Mouse (Mus musculus) liver, adult 2 months (tissue): ENCODE measurements around the gene Reep3. TPM values are rescaled to one million over a fixed set of nuclear protein-coding genes. Genes with fewer than 3 reads are reported as not detected.
A peak's percentile ranks its signal among the peaks of the same experiment; 100 is the strongest.

Experiments
- DNase-seq: peaks from one replicate; pipeline ENCODE4 v3.0.0-alpha.2; 2011; ENCODE audit warnings: low read depth, low spot score; ENCODE audit errors: extremely low read depth
- H3K27ac ChIP-seq: fragments of 200-500 bp; replicated peaks from 2 replicates; pipeline ENCODE4 v1.5.1; 2012; ENCODE audit warnings: low read depth, mild to moderate bottlenecking, control low read depth, inconsistent platforms, low read length; ENCODE audit not compliant: insufficient read depth
- H3K27me3 ChIP-seq: fragments of 200-500 bp; 2 replicates; pipeline ENCODE4 v1.6.1; 2012; ENCODE audit warnings: mild to moderate bottlenecking, moderate library complexity, low read length, inconsistent platforms; ENCODE audit not compliant: control insufficient read depth, insufficient read depth
- H3K36me3 ChIP-seq: fragments of 200-500 bp; 2 replicates; pipeline ENCODE4 v1.6.1; 2012; ENCODE audit warnings: low read length, inconsistent platforms; ENCODE audit not compliant: control insufficient read depth, insufficient read depth
- H3K4me1 ChIP-seq: fragments of 200-500 bp; 2 replicates; pipeline ENCODE4 v1.6.1; 2011; ENCODE audit warnings: low read length; ENCODE audit not compliant: control insufficient read depth, insufficient read depth
- H3K4me3 ChIP-seq: fragments of 200-500 bp; 2 replicates; pipeline ENCODE4 v1.5.1; 2011; ENCODE audit warnings: low read depth, mild to moderate bottlenecking, control low read depth, low read length, moderate library complexity; ENCODE audit not compliant: insufficient read depth
- H3K79me2 ChIP-seq: fragments of 200-500 bp; 2 replicates; pipeline ENCODE4 v1.6.1; 2012; ENCODE audit warnings: inconsistent platforms, mild to moderate bottlenecking, low read length, moderate library complexity; ENCODE audit not compliant: control insufficient read depth, insufficient read depth
- H3K9ac ChIP-seq: fragments of 200-500 bp; 2 replicates; pipeline ENCODE4 v1.6.1; 2012; ENCODE audit warnings: low read depth, mild to moderate bottlenecking, control low read depth, inconsistent platforms, low read length
- CTCF ChIP-seq: fragments of 200-500 bp; IDR thresholded peaks from 2 replicates; pipeline ENCODE4 v1.5.1; 2011; ENCODE audit warnings: low read depth, low read length, control low read depth
- POLR2A ChIP-seq: fragments of 200-500 bp; IDR thresholded peaks from 2 replicates; pipeline ENCODE4 v1.6.1; 2011; ENCODE audit warnings: low read length, control low read depth; ENCODE audit not compliant: insufficient read depth; ENCODE audit errors: extremely low read depth
- WGBS: fragments of 180-500 bp; shearing (Covaris S2); methylation state at CpG from one replicate; pipeline ENCODE4 v1.1.7; 2018; 5-methylcytosine and 5-hydroxymethylcytosine counted together
- polyA plus RNA-seq: library from polyadenylated mRNA; depleted of rRNA; stranded (reverse); fragments of >200 nt; gene quantifications from 2 replicates; pipeline ENCODE4 v1.2.3, GENCODE M21; 2012
- total RNA-seq: library from RNA; depleted of rRNA; stranded (reverse); fragments of >200 nt; gene quantifications from 2 replicates; pipeline ENCODE4 v1.2.3, GENCODE M21; 2014

The Reep3 gene
- total and polyA plus RNA-seq, 2 experiments, result 21.6 to 36.1 TPM

GRCm38 (mm10) chr10:67057696-67058095 is 39.0 kb downstream of the Reep3 start:
- Histone ChIP-seq H3K79me2 (peaks cover 17% of the 10 kb centered on the region; the same call in 1 of the 2 replicates), H3K27ac (peak overlapping the region; percentile 68), H3K36me3 (no peaks in the 10 kb centered on the region; the same call in 1 of the 2 replicates), H3K4me3 (no peak overlapping the region), H3K9ac (no peak overlapping the region), H3K27me3 (no peaks in the 10 kb centered on the region), H3K4me1 (peaks cover 37% of the 10 kb centered on the region)
- 35% methylated on average over 6 of the region's 6 CpGs for WGBS
- TF ChIP-seq CTCF (no peak), POLR2A (no peak)
- DNase-seq, result peak; percentile 91

- H3K27me3 ChIP-seq, result no peaks in the 10 kb centered on the region
- H3K4me3 ChIP-seq, result no peak overlapping the region
- DNase-seq, result no peak
- H3K36me3 ChIP-seq, result no peaks in the 10 kb centered on the region
- peaks cover 37% of the 10 kb centered on the region for H3K4me1 ChIP-seq
- H3K79me2 ChIP-seq, result peaks cover 17% of the 10 kb centered on the region; the same call in 1 of the 2 replicates
- H3K9ac ChIP-seq, result no peak overlapping the region
- H3K27ac ChIP-seq, result no peak overlapping the region; the same call in 1 of the 2 replicates
- no peak for TF ChIP-seq POLR2A
- no peak for TF ChIP-seq CTCF
These were observed 39.5 kb downstream of the Reep3 start for GRCm38 (mm10) chr10:67057208-67057607.

GRCm38 (mm10) chr10:67055867-67056856 is 40.6 kb downstream of the Reep3 start:
- Histone ChIP-seq H3K4me1 (peaks cover 37% of the 10 kb centered on the region), H3K79me2 (peaks cover 14% of the 10 kb centered on the region; the same call in 1 of the 2 replicates), H3K36me3 (no peaks in the 10 kb centered on the region), H3K9ac (peak overlapping the region; percentile 47), H3K27ac (peak overlapping the region; percentile 94), H3K27me3 (no peaks in the 10 kb centered on the region), H3K4me3 (0 out of 2 replicates have a peak overlapping the region, but pooled peaks have one; percentile 22)
- WGBS, result 19% methylated on average over 17 of the region's 17 CpGs
- no peak for TF ChIP-seq CTCF
- TF ChIP-seq POLR2A, result no peak
- peak; percentile 84 for DNase-seq

GRCm38 (mm10) chr10:67053475-67053874 is 43.3 kb downstream of the Reep3 start:
- H3K27ac ChIP-seq, result peak overlapping the region; percentile 17; the same call in 1 of the 2 replicates
- H3K27me3 ChIP-seq, result no peaks in the 10 kb centered on the region
- no peak overlapping the region for H3K9ac ChIP-seq
- peaks cover 39% of the 10 kb centered on the region for H3K4me1 ChIP-seq
- DNase-seq, result no peak
- no peak for TF ChIP-seq CTCF
- TF ChIP-seq POLR2A, result no peak
- no peak overlapping the region for H3K4me3 ChIP-seq
- H3K36me3 ChIP-seq, result no peaks in the 10 kb centered on the region
- H3K79me2 ChIP-seq, result peaks cover 16% of the 10 kb centered on the region; the same call in 1 of the 2 replicates
- WGBS, result 69% methylated on average over 9 of the region's 9 CpGs

GRCm38 (mm10) chr10:67052429-67052828 is 44.3 kb downstream of the Reep3 start:
- Histone ChIP-seq H3K27ac (no peak overlapping the region), H3K27me3 (no peaks in the 10 kb centered on the region), H3K36me3 (no peaks in the 10 kb centered on the region), H3K79me2 (peaks cover 16% of the 10 kb centered on the region; the same call in 1 of the 2 replicates), H3K9ac (no peak overlapping the region), H3K4me1 (peaks cover 35% of the 10 kb centered on the region), H3K4me3 (no peak overlapping the region)
- DNase-seq, result no peak
- TF ChIP-seq POLR2A, result no peak
- no peak for TF ChIP-seq CTCF
- 81% methylated on average over 9 of the region's 9 CpGs for WGBS
